Mouse (Mus musculus) heart, postnatal 0 days (tissue): ENCODE data around the gene Zfp574. TPM values are rescaled to one million over a fixed set of nuclear protein-coding genes. Genes with fewer than 3 reads are reported as not detected.

ENCODE experiments used
- ATAC-seq: fragments of 200-750 bp; cut with Nextera tagmentation; 2 replicates; pipeline ENCODE4 v1.8.0; 2017; ENCODE audit warnings: low read depth, moderate number of reproducible peaks, moderate library complexity; ENCODE audit not compliant: insufficient read depth
- DNase-seq: peaks from one replicate; pipeline ENCODE4 v3.0.0-alpha.2; 2016; ENCODE audit warnings: low spot score
- H3K27ac ChIP-seq: fragments of 300-500 bp; sonication (generic); 2 replicates; pipeline ENCODE4 v1.5.1; 2014; ENCODE audit warnings: low read depth, mild to moderate bottlenecking
- H3K27me3 ChIP-seq: fragments of 300-500 bp; sonication (generic); 2 replicates; pipeline ENCODE4 v1.6.1; 2014; ENCODE audit warnings: low read length, mixed read lengths; ENCODE audit not compliant: control insufficient read depth, insufficient read depth
- H3K36me3 ChIP-seq: fragments of 300-500 bp; sonication (generic); replicated peaks from 2 replicates; pipeline ENCODE4 v1.6.1; 2014; ENCODE audit warnings: low read length, mixed read lengths; ENCODE audit not compliant: control insufficient read depth, insufficient read depth
- H3K4me1 ChIP-seq: fragments of 300-500 bp; sonication (generic); 2 replicates; pipeline ENCODE4 v1.6.1; 2014; ENCODE audit warnings: antibody characterized with exemption; ENCODE audit not compliant: control insufficient read depth, insufficient read depth
- H3K4me2 ChIP-seq: fragments of 300-500 bp; sonication (generic); 2 replicates; pipeline ENCODE4 v1.6.1; 2014; ENCODE audit warnings: low read depth, mild to moderate bottlenecking, low read length, moderate library complexity
- H3K4me3 ChIP-seq: fragments of 300-500 bp; sonication (generic); 2 replicates; pipeline ENCODE4 v1.5.1; 2014; ENCODE audit warnings: low read depth, low read length
- H3K9ac ChIP-seq: fragments of 300-500 bp; sonication (generic); replicated peaks from 2 replicates; pipeline ENCODE4 v1.6.1; 2014; ENCODE audit warnings: low read depth, low read length, mixed read lengths
- H3K9me3 ChIP-seq: fragments of 300-500 bp; sonication (generic); replicated peaks from 2 replicates; pipeline ENCODE4 v1.6.1; 2016; ENCODE audit warnings: low read length; ENCODE audit not compliant: control insufficient read depth
- CTCF ChIP-seq: IDR thresholded peaks from 2 replicates; pipeline ENCODE4 v1.5.1; 2016; ENCODE audit warnings: antibody characterized with exemption, control low read depth, low read depth
- EP300 ChIP-seq: IDR thresholded peaks from 2 replicates; pipeline ENCODE4 v1.6.1; 2016; ENCODE audit warnings: antibody characterized with exemption, low read depth
- WGBS: fragments of 180-500 bp; shearing (Covaris S2); extraction: QIAGEN DNeasy Blood & Tissue Kit; methylation state at CpG from one replicate; pipeline ENCODE4 v1.1.7; 2014; 5-methylcytosine and 5-hydroxymethylcytosine counted together
- polyA plus RNA-seq: library from polyadenylated mRNA; unstranded; fragments of >200 nt; fragmentation: Nextera tagmentation; extraction: Ambion mirVana; gene quantifications from 2 replicates; pipeline ENCODE4 v1.2.1, GENCODE M21; 2015
- total RNA-seq: library from RNA; depleted of rRNA; stranded (reverse); fragments of >200 nt; gene quantifications from 2 replicates; pipeline ENCODE4 v1.2.3, GENCODE M21; 2014; ENCODE audit warnings: low replicate concordance

Zfp574 gene
- total and polyA plus RNA-seq, 2 experiments from 2014 or later, result 9.8 to 11.6 TPM

GRCm38 (mm10) chr7:25052587-25052986, 19.8 kb upstream of the Zfp574 start:
- whole genome bisulfite sequencing, result 85% methylated on average over 3 of the region's 3 CpGs
- TF ChIP-seq EP300 (no peak), CTCF (no peak)
- Histone ChIP-seq H3K27me3 (no peaks in the 10 kb centered on the region), H3K27ac (no peak overlapping the region), H3K36me3 (peaks cover 18% of the 10 kb centered on the region; the same call in 1 of the 2 replicates), H3K4me1 (peaks cover 18% of the 10 kb centered on the region), H3K4me2 (no peak overlapping the region), H3K9me3 (no peaks in the 10 kb centered on the region), H3K9ac (no peak overlapping the region), H3K4me3 (no peak overlapping the region)
- ATAC-seq (no peak), DNase-seq (no peak)

DNA sequence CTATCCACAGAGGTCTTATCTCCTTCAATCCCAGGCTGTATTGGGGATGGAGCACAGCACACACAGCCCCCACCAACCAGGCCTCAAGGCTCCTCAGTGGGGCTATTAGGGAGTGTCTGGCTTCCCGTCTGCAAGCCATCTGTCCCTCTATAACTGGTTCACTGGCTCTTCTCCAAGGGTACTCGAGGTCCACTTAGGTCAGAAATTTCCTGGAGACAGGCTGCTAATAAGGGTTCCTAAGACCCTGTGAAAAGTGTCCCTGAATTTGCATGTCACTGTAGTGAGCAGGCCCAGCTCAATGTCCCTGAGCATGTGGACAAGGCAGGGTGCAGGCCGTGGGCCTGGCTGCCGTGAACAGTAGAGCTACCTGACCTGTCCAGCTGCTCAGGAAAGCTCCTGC, 15.4 kb upstream of the Zfp574 start:
- DNase-seq (peak; percentile 38), ATAC-seq (peak; percentile 52; the same call in 1 of the 2 replicates)
- Histone ChIP-seq H3K4me2 (no peak overlapping the region), H3K4me1 (peaks cover 12% of the 10 kb centered on the region), H3K27me3 (no peaks in the 10 kb centered on the region), H3K4me3 (no peak overlapping the region), H3K27ac (peak overlapping the region; percentile 26; the same call in 1 of the 2 replicates), H3K36me3 (peaks cover 37% of the 10 kb centered on the region), H3K9me3 (no peaks in the 10 kb centered on the region), H3K9ac (no peak overlapping the region)
- 21% methylated on average over 4 of the region's 4 CpGs for WGBS
- TF ChIP-seq EP300, result no peak
- no peak for TF ChIP-seq CTCF

GRCm38 (mm10) chr7:25057888-25058287, 14.5 kb upstream of the Zfp574 start:
- H3K36me3 ChIP-seq, result peaks cover 44% of the 10 kb centered on the region
- 91% methylated on average over 5 of the region's 5 CpGs for WGBS

GRCm38 (mm10) chr7:25058394-25058793, 14.0 kb upstream of the Zfp574 start:
- ATAC-seq (no peak), DNase-seq (no peak)
- Histone ChIP-seq H3K9ac (no peak overlapping the region), H3K27ac (no peak overlapping the region), H3K4me2 (no peak overlapping the region), H3K27me3 (no peaks in the 10 kb centered on the region), H3K9me3 (no peaks in the 10 kb centered on the region), H3K36me3 (peaks cover 48% of the 10 kb centered on the region), H3K4me1 (peaks cover 12% of the 10 kb centered on the region), H3K4me3 (no peak overlapping the region)
- TF ChIP-seq CTCF (no peak), EP300 (no peak)
- 81% methylated on average over 8 of the region's 8 CpGs for WGBS

More at GRCm38 (mm10) chr7:25057888-25058287, 14.5 kb upstream of the Zfp574 start:
- H3K9ac ChIP-seq, result no peak overlapping the region
- no peak overlapping the region for H3K4me2 ChIP-seq
- H3K9me3 ChIP-seq, result no peaks in the 10 kb centered on the region
- TF ChIP-seq CTCF, result no peak
- no peak for TF ChIP-seq EP300
- DNase-seq (no peak), ATAC-seq (no peak)
- H3K4me1 ChIP-seq, result peaks cover 12% of the 10 kb centered on the region
- no peaks in the 10 kb centered on the region for H3K27me3 ChIP-seq
- no peak overlapping the region for H3K4me3 ChIP-seq
- H3K27ac ChIP-seq, result no peak overlapping the region

DNA sequence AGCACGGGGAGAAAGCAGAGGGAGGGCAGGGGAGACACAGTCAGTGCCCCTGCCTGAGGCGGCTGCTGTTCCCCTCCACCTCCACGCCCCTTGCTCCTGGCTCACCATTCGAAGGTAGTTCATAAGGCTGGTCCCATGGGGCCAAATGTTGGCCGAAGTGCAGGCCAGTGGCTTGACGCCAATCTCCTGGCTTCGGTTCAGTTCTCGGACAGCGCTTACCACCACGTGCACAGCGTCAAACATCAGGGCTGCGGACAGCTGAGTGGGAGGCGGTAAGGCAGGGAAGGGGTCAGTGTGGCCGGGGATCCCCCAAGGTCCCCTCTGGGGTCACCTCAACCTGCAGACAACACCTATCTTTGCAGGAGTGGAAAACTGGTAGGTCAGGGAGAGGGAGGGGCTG, 13.5 kb upstream of the Zfp574 start:
- TF ChIP-seq CTCF (no peak), EP300 (no peak)
- H3K27ac ChIP-seq, result no peak overlapping the region

GRCm38 (mm10) chr7:25063346-25063745, 9.0 kb upstream of the Zfp574 start:
- peaks cover 50% of the 10 kb centered on the region for H3K36me3 ChIP-seq
- 89% methylated on average over 6 of the region's 6 CpGs for WGBS

More for the DNA sequence above, 13.5 kb upstream of the Zfp574 start:
- peaks cover 48% of the 10 kb centered on the region for H3K36me3 ChIP-seq
- H3K4me2 ChIP-seq, result no peak overlapping the region
- H3K4me3 ChIP-seq, result no peak overlapping the region
- no peak for DNase-seq
- ATAC-seq, result no peak
- peaks cover 12% of the 10 kb centered on the region for H3K4me1 ChIP-seq
- 67% methylated on average over 14 of the region's 14 CpGs for whole genome bisulfite sequencing
- H3K9ac ChIP-seq, result no peak overlapping the region
- no peaks in the 10 kb centered on the region for H3K9me3 ChIP-seq
- no peaks in the 10 kb centered on the region for H3K27me3 ChIP-seq

More at GRCm38 (mm10) chr7:25063346-25063745, 9.0 kb upstream of the Zfp574 start:
- ATAC-seq (no peak), DNase-seq (no peak)
- Histone ChIP-seq H3K9ac (no peak overlapping the region), H3K27ac (no peak overlapping the region), H3K4me1 (no peaks in the 10 kb centered on the region), H3K27me3 (no peaks in the 10 kb centered on the region), H3K9me3 (no peaks in the 10 kb centered on the region), H3K4me3 (no peak overlapping the region), H3K4me2 (no peak overlapping the region)
- TF ChIP-seq EP300, result no peak
- no peak for TF ChIP-seq CTCF
